Mouse (Mus musculus) adipose tissue, adult 10 weeks (tissue): Measurements from ENCODE around the gene Pcolce2. TPM values are rescaled to one million over a fixed set of nuclear protein-coding genes. Genes with fewer than 3 reads are reported as not detected.

ENCODE experiments used
- polyA plus RNA-seq: library from polyadenylated mRNA; stranded (reverse); fragments of 350-450 nt; fragmentation: Illumina TruSeq; extraction: RNeasy Lipid Tissue Mini Kit (QIAGEN cat#74804); gene quantifications from one replicate; pipeline ENCODE4 v1.2.3, GENCODE M21; 2014; ENCODE audit warnings: low read depth, low replicate concordance

The Pcolce2 gene
- polyA plus RNA-seq: 10.2 TPM

DNA sequence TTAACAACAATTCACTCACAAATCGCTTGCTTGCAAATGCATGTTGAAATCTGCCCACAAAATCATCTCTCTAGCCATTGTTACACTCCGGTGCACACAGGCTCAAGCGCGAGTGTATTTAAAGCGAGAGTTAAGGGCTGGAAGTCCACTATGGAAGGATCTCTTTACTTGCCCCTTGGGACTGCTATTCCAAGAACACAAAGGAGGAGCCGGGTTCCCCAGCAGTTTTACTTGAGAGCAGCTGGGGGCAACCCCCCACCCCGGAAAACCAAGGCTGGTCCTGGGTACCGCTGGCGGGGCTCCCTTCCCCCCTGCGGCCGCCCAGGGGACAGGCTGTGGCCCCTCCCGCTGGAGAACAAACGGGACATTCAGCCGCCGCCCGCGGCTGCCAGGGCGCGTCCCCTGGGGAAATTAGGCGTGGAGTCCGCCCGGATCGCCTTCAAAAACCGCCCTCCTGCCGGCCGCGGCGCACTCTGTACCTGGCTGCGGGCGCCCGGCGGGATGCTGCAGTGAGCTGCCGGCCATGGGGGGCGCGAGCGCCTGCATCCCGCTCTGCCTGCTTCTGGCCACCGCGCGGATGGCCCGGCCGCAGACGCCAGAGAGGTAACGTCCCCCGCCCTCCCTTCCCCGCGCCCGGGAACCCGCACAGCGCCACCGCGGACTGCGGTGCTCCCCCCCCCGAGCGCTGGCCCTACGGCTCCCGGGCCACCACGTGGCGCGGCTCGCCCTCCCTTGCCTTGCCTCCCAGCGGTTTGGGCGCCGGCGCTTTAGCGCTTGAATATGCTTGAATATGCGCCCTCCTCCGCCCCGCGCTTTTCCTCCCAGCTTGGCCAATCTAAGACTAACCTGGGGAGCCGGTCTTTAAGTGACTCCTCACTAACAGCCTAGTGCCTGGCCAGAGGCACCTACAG, at the start of gene Pcolce2:
TSS of gene Pcolce2 (plus strand) at position 331 of the 911 bp plus-strand sequence.

Other genes starting within 250 kb of the Pcolce2 start
- gene Chst2, start 230.9 kb upstream of the Pcolce2 start, polyA plus RNA-seq: 1.2 TPM
- gene U2surp, start 125.6 kb upstream of the Pcolce2 start, polyA plus RNA-seq: 22.6 TPM
- 2.9 TPM for gene Paqr9, start 77.9 kb upstream of the Pcolce2 start, polyA plus RNA-seq
- 2.1 TPM for gene Trpc1, start 112.8 kb downstream of the Pcolce2 start, polyA plus RNA-seq
- gene Pls1, start 207.7 kb downstream of the Pcolce2 start, polyA plus RNA-seq: 2.3 TPM
- gene Atr, start 220.0 kb downstream of the Pcolce2 start, polyA plus RNA-seq: 8.4 TPM